Mouse (Mus musculus) cerebellum, adult 2 months (tissue): ENCODE measurements around the gene Samsn1.

Experiments used
- CTCF ChIP-seq: fragments of 200-500 bp; IDR thresholded peaks from 2 replicates; pipeline ENCODE4 v1.5.1; 2011; ENCODE audit warnings: low read depth, mild to moderate bottlenecking, control low read depth, low read length, moderate library complexity, borderline replicate concordance; ENCODE audit not compliant: insufficient read depth
- POLR2A ChIP-seq: fragments of 200-500 bp; IDR thresholded peaks from 2 replicates; pipeline ENCODE4 v1.6.1; 2011; ENCODE audit warnings: low read length, control low read depth, borderline replicate concordance; ENCODE audit not compliant: insufficient read depth

DNA sequence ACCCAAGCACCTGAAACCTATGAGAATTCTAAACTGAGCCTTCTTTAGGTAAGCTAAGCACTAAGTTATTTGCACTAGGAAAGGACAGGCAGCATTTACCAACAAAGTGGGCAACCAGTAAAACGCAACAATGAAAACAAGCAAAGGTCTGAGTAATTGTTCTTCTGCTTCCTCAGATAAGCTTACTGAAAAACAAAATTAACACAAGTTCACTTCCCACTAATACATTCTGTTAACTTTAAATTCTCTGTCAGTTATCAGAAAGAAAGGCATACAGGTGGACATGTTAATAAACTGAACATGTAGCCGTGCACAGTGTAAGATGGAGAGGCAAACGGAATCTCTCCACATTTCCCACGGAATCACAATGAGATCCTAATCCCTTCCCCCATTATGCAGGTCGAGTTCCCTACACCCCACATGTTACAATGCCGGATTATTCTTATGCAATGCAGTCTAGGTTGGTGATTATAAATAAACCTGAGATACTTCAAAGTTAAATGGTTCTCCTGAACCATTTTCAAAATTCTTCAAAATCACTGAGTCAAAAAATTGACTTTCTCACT is 132.9 kb downstream of the Samsn1 start:
- TF ChIP-seq POLR2A = no peak
- TF ChIP-seq CTCF = no peak
